Mouse (Mus musculus) embryonic fibroblast, embryonic 13.5 days (primary cell): Measurements from ENCODE around the gene Chd4.

Experiments
- CTCF ChIP-seq: IDR thresholded peaks from 2 replicates; pipeline ENCODE4 v1.5.1; 2011; ENCODE audit warnings: mild to moderate bottlenecking, control low read depth, low read length, moderate library complexity, borderline replicate concordance; ENCODE audit not compliant: insufficient read depth
- POLR2A ChIP-seq: IDR thresholded peaks from 2 replicates; pipeline ENCODE4 v1.6.1; 2011; ENCODE audit warnings: low read depth, mild to moderate bottlenecking, control low read depth, low read length, moderate library complexity

DNA sequence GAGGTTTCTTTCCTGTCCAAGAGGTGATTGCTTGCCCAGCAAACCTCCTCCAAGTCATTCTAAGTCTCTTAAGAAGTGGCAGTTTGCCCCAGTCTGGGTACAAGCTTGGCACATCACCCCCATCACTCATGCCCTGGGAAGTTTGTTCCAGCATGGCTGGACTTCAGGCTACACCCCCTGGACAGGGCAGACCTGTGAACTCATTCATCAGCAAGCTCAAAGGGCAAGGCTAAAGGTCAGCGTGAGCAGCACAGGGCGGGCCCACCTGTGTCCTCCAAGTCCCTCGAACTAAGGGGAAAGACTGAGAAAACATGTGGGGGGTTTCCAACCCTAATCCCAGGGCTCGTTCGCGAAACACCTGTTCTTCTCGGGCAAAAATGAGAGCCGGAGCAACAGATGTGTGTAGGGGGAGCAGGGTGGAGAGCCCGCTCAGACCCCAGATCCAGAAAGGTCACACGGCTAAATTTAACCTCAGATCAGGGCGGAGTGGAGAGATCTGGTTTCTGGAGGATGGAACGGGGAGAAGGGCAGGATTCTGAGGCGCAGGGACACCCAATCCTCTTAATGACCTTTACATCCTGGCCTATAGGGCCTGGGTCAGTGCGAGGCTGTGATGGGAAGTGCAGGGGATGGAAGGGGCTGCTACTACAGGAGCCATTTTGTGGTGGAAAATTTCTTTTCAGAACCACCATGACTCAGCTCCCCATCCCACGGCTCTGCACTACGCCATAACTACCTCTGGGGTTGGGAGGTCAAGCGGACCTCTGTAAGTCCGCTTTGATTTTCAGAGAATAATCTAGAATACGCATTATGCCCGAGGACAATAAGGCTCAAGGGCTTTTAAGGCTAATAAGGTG, 68.2 kb downstream of the Chd4 start:
- TF ChIP-seq POLR2A (no peak; the same call in 1 of the 2 replicates), CTCF (no peak)
